Mouse (Mus musculus) G1E (cell line): ENCODE data around the gene Akap13. TPM values are rescaled to one million over a fixed set of nuclear protein-coding genes. Genes with fewer than 3 reads are reported as not detected.

Experiments used
- ATAC-seq: 2 replicates; pipeline ENCODE4 v1.8.0; 2016; ENCODE audit warnings: mild to moderate bottlenecking; ENCODE audit not compliant: insufficient number of reproducible peaks, poor library complexity, low FRiP score, severe bottlenecking; ENCODE audit errors: extremely low read depth
- DNase-seq: peaks from one replicate; pipeline ENCODE4 v3.0.0; 2012; ENCODE audit warnings: low spot score
- H3K27me3 ChIP-seq: 2 replicates; pipeline ENCODE4 v1.6.1; 2012; ENCODE audit warnings: mild to moderate bottlenecking, low read length, inconsistent platforms; ENCODE audit not compliant: insufficient read depth
- H3K36me3 ChIP-seq: replicated peaks from 2 replicates; pipeline ENCODE3; 2012; ENCODE audit warnings: mild to moderate bottlenecking, inconsistent platforms
- H3K4me1 ChIP-seq: 2 replicates; pipeline ENCODE4 v1.6.1; 2012; ENCODE audit warnings: low read depth, low read length, inconsistent platforms, mixed read lengths; ENCODE audit not compliant: insufficient read depth
- H3K4me3 ChIP-seq: 2 replicates; pipeline ENCODE4 v1.5.1; 2012; ENCODE audit warnings: low read depth, mild to moderate bottlenecking, inconsistent platforms, low read length, moderate library complexity, mixed read lengths
- H3K9me3 ChIP-seq: replicated peaks from 2 replicates; pipeline ENCODE4 v1.6.1; 2012; ENCODE audit warnings: inconsistent platforms
- CTCF ChIP-seq: IDR thresholded peaks from 2 replicates; pipeline ENCODE4 v1.5.1; 2012; ENCODE audit warnings: low read depth, low read length, inconsistent platforms, mixed read lengths
- GATA1 ChIP-seq: IDR thresholded peaks from 2 replicates; pipeline ENCODE4 v1.6.1; 2012; ENCODE audit warnings: borderline replicate concordance, low read length, inconsistent platforms, mixed read lengths
- GATA2 ChIP-seq: IDR thresholded peaks from 2 replicates; pipeline ENCODE4 v1.6.1; 2012; ENCODE audit warnings: low read depth, low read length, inconsistent platforms, borderline replicate concordance
- POLR2AphosphoS5 ChIP-seq: IDR thresholded peaks from 2 replicates; pipeline ENCODE4 v1.6.1; 2012; ENCODE audit warnings: low read depth, low read length, inconsistent platforms; ENCODE audit not compliant: insufficient replicate concordance
- TAL1 ChIP-seq: conservative IDR thresholded peaks from 2 replicates; pipeline ENCODE4 v1.6.1; 2012; ENCODE audit warnings: low read depth, low read length, inconsistent platforms, mixed read lengths
- polyA plus RNA-seq: library from polyadenylated mRNA; stranded (reverse); fragments of >175 nt; gene quantifications from 2 replicates; pipeline ENCODE4 v1.2.3, GENCODE M21; 2012
- total RNA-seq, 2 experiments: library from RNA; stranded (forward) in 1 of 2; stranded (reverse) in 1 of 2; fragments of 200-1000 nt in 1 of 2; fragments of >200 nt in 1 of 2; fragmentation: Nextera tagmentation in 1 of 2; gene quantifications; 2 replicates each; pipeline ENCODE4 v1.2.3; 2014 to 2017

Gene Akap13
- total and polyA plus RNA-seq, 3 experiments = 2.8 to 123 (median 47.0) TPM

GRCm38 (mm10) chr7:75643986-75644385, 188.7 kb downstream of the Akap13 start:
- no peak for TF ChIP-seq CTCF
- no peak for TF ChIP-seq GATA1
- no peak for ATAC-seq
- no peaks in the 10 kb centered on the region for H3K9me3 ChIP-seq
- no peak overlapping the region for H3K4me3 ChIP-seq
- H3K36me3 ChIP-seq = peaks cover 15% of the 10 kb centered on the region
- peaks cover 4% of the 10 kb centered on the region; the same call in 1 of the 2 replicates for H3K4me1 ChIP-seq
- no peak for DNase-seq
- no peaks in the 10 kb centered on the region for H3K27me3 ChIP-seq

DNA sequence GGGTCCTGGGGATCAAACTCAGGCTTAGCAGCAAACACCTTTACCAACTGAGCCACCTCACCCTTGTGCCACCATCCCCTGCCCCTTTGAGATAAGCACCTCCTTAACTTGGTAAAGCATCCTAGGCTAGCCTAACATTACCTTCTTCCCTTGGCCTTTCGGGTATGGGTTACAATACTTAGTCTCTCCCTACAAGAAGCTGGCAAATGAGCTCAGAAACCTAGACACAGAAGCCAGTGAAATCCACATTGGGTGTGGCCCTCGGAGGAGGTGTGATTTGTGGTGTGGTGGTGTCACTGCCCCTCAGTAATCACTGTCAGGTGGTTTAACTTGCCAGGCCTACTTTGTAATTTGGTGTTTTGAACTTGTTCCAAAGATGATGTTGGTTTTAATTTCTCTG, 189.3 kb downstream of the Akap13 start:
- peaks cover 4% of the 10 kb centered on the region; the same call in 1 of the 2 replicates for H3K4me1 ChIP-seq

GRCm38 (mm10) chr7:75645156-75645933, 190.0 kb downstream of the Akap13 start:
- ATAC-seq = no peak
- Histone ChIP-seq H3K4me1 (peaks cover 4% of the 10 kb centered on the region; the same call in 1 of the 2 replicates), H3K27me3 (no peaks in the 10 kb centered on the region), H3K36me3 (peaks cover 19% of the 10 kb centered on the region), H3K4me3 (no peak overlapping the region), H3K9me3 (no peaks in the 10 kb centered on the region)
- TF ChIP-seq POLR2AphosphoS5 (no peak), CTCF (no peak), GATA2 (no peak), GATA1 (no peak), TAL1 (no peak)
- DNase-seq = no peak

More for the DNA sequence above, 189.3 kb downstream of the Akap13 start:
- no peak for DNase-seq
- no peaks in the 10 kb centered on the region for H3K9me3 ChIP-seq
- no peak overlapping the region for H3K4me3 ChIP-seq
- peaks cover 15% of the 10 kb centered on the region for H3K36me3 ChIP-seq
- ATAC-seq = no peak
- no peak for TF ChIP-seq CTCF
- no peak for TF ChIP-seq POLR2AphosphoS5
- no peak for TF ChIP-seq TAL1
- TF ChIP-seq GATA2 = no peak
- no peak for TF ChIP-seq GATA1
- no peaks in the 10 kb centered on the region for H3K27me3 ChIP-seq

GRCm38 (mm10) chr7:75648051-75648450, 192.7 kb downstream of the Akap13 start:
- ATAC-seq (no peak), DNase-seq (no peak)
- Histone ChIP-seq H3K36me3 (peaks cover 11% of the 10 kb centered on the region), H3K4me3 (no peak overlapping the region), H3K9me3 (no peaks in the 10 kb centered on the region), H3K27me3 (no peaks in the 10 kb centered on the region), H3K4me1 (peaks cover 6% of the 10 kb centered on the region; the same call in 1 of the 2 replicates)
- no peak for TF ChIP-seq TAL1
- TF ChIP-seq CTCF = no peak
- no peak for TF ChIP-seq POLR2AphosphoS5

- no peak for DNase-seq
- H3K4me3 ChIP-seq = no peak overlapping the region
- H3K4me1 ChIP-seq = peaks cover 8% of the 10 kb centered on the region
- H3K9me3 ChIP-seq = no peaks in the 10 kb centered on the region
- peaks cover 8% of the 10 kb centered on the region for H3K36me3 ChIP-seq
- TF ChIP-seq GATA2 (no peak), TAL1 (no peak), GATA1 (no peak), CTCF (no peak), POLR2AphosphoS5 (no peak)
- H3K27me3 ChIP-seq = no peaks in the 10 kb centered on the region
- ATAC-seq = no peak
Observed at GRCm38 (mm10) chr7:75648961-75649360, 193.6 kb downstream of the Akap13 start.

DNA sequence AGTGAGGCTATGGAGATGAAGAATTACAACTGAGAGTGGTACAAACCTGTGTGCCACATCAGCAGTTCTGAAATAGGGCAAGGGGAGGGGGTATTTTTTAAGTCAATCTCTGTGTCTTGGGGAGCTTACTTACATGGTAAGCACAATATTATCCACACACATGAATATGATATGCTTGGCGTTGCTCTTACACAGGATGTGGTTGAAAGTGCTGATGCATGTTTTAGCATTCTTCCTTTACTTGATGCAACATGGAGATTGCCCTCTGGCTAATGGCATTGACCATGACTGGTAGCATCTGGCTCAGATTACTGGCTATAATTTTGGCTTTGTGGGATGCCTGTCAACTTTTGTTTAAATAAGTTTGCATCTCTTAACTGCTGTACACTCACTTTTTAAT, 194.6 kb downstream of the Akap13 start:
- Histone ChIP-seq H3K4me1 (peaks cover 11% of the 10 kb centered on the region), H3K27me3 (no peaks in the 10 kb centered on the region), H3K4me3 (no peak overlapping the region), H3K9me3 (no peaks in the 10 kb centered on the region), H3K36me3 (peaks cover 4% of the 10 kb centered on the region)
- DNase-seq = no peak
- TF ChIP-seq TAL1 = no peak
- TF ChIP-seq GATA2 = no peak
- TF ChIP-seq CTCF = no peak
- TF ChIP-seq GATA1 = no peak
- no peak for TF ChIP-seq POLR2AphosphoS5
- no peak for ATAC-seq
